Mouse (Mus musculus): ENCODE measurements around the gene Cmip.

Gene Cmip

DNA sequence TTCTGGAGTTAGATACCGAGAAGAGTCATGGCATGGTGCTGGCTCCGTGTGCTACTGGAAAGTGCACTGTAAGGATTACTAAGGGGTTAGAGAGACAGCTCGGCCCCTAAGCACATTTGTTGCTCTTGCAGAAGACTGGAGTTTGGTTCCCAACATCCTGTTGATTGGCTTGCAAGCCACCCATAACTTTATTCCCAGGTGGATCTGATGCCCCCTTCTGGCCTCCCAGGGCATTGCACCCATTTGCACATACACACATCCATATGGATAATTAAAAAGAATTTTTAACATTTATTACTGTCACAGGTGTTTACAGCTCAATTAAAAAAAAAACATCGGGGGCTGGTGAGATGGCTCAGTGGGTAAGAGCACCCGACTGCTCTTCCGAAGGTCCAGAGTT lies 207.7 kb downstream of the Cmip start:
- peak in 1 of 2 experiments; percentile 54 for DNase-seq (ENCODE audit: low spot score in 2 of 2)

DNA sequence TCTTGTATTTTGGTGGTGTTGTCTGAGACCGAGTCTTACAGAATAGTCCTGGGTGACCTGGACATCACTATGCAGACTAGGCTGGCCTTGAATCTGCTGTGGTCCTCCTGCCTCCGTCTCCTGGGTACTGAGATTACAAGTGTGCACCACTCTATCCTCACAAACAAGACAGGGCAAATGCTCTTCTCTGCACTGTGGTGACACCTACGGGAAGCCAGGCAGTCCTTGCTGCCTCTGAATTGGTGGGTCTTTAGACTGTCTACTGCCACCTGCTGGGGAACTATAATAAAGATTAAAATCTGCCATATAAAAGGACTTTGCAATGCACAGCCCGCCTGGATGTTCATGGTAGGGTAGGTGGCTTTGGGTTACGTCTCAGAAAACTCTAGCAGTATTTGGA lies 208.4 kb downstream of the Cmip start:
- peak; percentile 26 to 69 for DNase-seq (ENCODE audit: low spot score in 2 of 2)

DNA sequence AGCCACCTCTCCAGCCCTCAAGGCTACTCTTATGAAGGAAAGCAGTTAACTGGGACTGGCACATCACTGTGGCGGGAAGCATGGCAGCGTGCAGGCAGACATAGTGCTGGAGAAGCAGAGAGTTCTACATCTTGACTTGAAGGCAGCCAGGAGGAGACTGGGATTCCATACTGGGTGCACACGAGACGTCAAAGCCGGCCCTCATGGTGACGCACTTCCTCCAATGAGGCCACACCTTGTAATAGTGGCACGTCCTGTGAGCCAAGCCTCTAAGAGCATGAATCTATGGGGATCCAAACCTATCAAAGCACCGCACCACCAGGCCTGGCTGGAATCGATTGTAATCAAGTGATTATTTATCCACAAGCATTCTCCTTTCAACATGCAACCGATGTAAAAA lies 210.6 kb downstream of the Cmip start:
- DNase-seq (ENCODE audit: low spot score in 2 of 2): no peak

DNA sequence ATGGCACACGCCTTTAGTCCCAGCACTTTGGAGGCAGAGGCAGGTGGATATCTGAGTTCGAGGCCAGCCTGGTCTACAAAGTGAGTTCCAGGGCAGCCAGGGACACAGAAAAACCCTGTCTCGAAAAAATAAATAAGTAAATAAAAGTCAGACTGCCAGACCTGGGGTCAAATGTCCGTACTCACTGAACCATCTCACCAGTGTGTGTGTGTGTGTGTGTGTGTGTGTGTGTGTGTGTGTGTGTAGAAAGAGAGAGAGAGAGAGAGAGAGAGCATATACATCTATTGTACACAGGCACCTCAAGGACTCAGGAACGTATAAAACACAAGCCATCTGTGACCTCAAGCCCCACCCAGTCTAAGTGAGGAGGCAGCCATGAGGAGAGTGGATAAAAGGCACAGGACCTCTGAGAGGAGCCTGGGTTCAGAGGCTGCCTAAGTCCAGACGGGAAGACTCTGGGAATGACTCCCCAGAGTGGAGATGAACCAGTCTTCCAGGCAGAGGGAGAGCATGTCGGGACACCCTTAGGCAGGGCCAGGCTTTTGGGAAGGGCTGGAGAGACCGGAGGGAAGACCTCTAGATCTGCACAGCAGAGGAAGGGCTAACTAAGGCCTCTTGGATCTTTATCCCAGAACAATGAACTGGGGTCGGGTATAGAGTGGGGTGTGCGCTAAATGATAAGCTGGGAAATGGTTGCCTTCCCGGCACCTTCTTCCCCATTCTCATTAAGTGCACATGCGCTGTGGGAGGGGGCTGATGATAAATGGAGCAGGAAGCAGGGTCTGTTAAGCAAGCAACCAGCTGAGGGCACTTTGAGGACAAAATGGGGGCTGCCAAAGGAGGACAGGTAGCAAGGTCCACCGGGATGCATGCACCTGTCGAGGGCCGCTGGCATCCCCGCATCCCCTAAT lies 212.8 kb downstream of the Cmip start:
- no peak for DNase-seq (ENCODE audit: low spot score in 2 of 2)

- peak in 1 of 2 experiments; percentile 47 for DNase-seq (ENCODE audit: low spot score in 2 of 2)
These were observed 213.5 kb downstream of the Cmip start for GRCm38 (mm10) chr8:117470342-117470781.

DNA sequence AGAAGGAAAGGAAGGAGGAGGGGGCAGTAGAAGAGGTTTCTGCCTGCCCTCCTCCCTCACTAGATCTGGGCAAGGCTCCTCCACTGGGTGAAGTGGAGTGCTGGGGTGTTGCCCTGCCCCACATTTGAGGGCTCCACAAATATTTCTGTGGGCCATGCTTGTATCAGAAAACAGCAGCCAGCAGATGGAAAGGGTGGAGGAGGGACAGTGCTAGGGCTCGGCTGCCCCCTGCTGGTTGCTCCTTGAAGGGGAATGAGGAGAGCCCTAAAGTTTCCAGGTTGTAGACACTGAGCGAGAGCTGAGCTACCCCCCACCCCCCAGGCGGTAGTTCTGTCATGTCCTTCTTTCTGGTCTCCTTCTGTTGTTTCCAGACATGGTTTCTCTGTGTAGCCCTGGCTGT lies 214.3 kb downstream of the Cmip start:
- peak; percentile 72 to 89 for DNase-seq (ENCODE audit: low spot score in 2 of 2)

- no peak for DNase-seq (ENCODE audit: low spot score in 2 of 2)
These were observed 214.8 kb downstream of the Cmip start for GRCm38 (mm10) chr8:117471655-117472054.

GRCm38 (mm10) chr8:117472332-117472731 lies 215.5 kb downstream of the Cmip start:
- DNase-seq (ENCODE audit: low spot score in 2 of 2): no peak

DNA sequence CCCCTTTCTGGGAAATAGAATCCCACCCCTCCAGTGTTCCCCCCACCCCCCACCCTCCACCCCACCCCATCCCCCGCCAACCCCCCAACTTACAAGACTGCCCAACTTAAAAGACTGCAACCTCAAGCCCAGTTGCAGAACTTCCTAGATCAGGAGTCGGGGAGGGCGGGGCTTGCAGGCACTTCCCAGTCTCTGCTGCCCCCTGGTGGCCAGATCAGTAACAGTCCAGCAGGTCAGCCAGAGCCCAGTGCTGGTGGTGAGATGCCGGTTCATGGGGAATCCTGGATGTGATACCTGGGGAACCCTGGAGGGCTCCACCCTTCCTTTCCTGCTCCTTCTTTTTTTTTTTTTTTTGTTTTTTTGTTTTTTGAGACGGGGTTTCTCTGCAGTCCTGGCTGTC lies 218.1 kb downstream of the Cmip start:
- DNase-seq (ENCODE audit: low spot score in 2 of 2): peak; percentile 92 to 95

GRCm38 (mm10) chr8:117475819-117476218 lies 219.0 kb downstream of the Cmip start:
- DNase-seq (ENCODE audit: low spot score in 2 of 2): peak in 1 of 2 experiments; percentile 84

DNA sequence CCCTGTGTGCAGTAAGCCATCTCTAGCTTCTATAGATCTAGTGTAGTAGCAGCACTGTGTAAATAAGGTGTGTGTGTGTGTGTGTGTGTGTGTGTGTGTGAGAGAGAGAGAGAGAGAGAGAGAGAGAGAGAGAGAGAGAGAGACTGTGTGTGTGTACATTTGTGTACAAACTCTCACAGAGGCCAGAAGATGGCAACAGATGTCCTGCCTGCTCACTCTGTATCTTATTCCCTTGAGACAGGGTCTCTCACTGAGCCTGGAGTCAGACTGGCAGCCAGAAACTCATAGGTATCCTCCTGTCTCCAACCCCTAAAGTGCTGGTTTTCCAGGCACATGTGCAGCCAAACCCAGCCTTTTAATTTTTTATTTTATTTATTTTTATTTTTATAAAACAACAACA lies 221.2 kb downstream of the Cmip start:
- DNase-seq (ENCODE audit: low spot score in 2 of 2): no peak

DNA sequence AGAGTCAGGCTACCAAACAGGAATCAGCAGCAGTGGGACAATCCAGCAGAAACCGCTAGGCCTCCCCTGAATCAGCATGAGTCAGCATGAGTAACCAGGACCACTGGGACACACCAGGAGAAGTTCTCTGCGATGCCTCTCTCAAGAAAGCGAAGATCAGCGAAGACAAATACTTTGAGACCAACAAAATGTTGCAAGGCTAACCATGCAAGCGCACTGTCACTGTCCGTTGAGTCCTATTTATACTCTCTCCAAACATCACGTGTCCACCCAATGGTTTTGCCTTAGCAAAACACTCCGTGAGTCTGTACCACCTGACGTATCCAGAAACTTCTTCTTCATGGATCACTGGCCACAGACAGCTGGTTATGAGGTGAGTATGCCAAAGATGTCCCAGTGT lies 223.1 kb downstream of the Cmip start:
- DNase-seq (ENCODE audit: low spot score in 2 of 2): no peak

GRCm38 (mm10) chr8:117480516-117480915 lies 223.7 kb downstream of the Cmip start:
- peak in 1 of 2 experiments; percentile 52 for DNase-seq (ENCODE audit: low spot score in 2 of 2)

DNA sequence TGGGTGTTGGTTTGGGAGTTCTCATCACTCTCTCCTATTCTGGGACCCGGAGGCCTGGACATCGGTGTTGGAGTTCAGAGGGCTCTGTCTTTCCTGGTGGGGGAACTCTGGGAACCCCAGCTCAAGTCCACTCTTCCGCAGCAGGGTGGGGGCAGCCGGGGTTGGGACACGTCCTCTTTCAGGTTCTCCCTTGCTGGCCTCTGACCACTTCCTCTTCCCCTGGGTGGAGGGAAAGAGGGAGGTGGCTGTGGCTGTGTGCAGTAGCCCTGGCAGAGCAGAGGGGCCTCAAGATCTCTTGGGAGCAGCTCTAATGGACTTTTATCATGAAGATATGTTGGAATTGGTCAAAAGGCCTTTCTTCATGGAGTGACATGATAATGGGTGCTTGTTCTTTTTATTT lies 225.0 kb downstream of the Cmip start:
- DNase-seq (ENCODE audit: low spot score in 2 of 2): peak in 1 of 2 experiments; percentile 68

DNA sequence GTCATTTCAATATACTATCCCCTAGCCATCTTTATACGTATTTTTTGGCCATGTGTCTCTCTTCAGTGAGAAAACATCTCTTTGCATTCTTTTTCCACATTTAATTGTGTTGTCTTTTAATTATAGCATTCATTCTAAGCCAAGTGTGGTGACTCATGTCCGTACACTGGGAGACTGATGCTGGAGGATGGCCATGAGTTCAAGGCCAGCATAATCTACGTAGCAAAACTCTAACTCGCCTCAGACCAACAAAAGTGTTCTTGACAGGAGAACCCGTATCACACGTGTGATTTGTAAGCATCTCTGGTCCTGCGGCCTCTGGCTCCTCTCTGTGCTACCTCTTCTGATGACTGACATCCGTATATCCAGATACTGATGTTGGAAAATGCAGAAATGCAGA lies 227.9 kb downstream of the Cmip start:
- no peak for DNase-seq (ENCODE audit: low spot score in 2 of 2)

DNA sequence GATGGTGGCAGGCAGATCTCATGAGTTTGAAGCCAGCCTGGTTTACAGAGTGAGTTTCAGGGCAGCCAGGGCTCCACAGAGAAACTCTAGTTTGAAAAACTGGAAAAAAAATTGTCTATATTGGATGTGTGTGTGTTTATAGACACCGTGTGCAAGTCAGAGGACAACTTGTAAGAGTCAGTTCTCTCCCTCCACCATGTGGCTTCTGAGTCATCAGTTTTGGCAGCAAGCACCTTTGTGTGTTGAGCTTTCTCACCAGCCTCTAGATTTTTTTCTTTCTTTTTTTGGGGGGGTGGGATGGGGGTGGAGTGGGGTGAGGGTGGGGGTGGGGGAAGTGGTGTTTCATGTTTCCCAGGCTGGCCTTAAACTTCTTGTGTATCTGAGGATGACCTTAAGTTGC lies 228.5 kb downstream of the Cmip start:
- no peak for DNase-seq (ENCODE audit: low spot score in 2 of 2)

- no peak for DNase-seq (ENCODE audit: low spot score in 2 of 2)
These were observed 231.6 kb downstream of the Cmip start for GRCm38 (mm10) chr8:117488246-117489005.

GRCm38 (mm10) chr8:117493543-117493942 lies 236.7 kb downstream of the Cmip start:
- no peak for DNase-seq (ENCODE audit: low spot score in 2 of 2)

GRCm38 (mm10) chr8:117494874-117495273 lies 238.0 kb downstream of the Cmip start:
- no peak for DNase-seq (ENCODE audit: low spot score in 2 of 2)

- DNase-seq (ENCODE audit: low spot score in 2 of 2): peak; percentile 51 to 75
These were observed 241.5 kb downstream of the Cmip start, which contains the start of gene Plcg2 for GRCm38 (mm10) chr8:117498179-117498914. Gene Plcg2, plus strand, starts transcription at chr8:117498291.

GRCm38 (mm10) chr8:117498915-117499540 lies 242.2 kb downstream of the Cmip start:
- peak in 1 of 2 experiments; percentile 43 for DNase-seq (ENCODE audit: low spot score in 2 of 2)
